Mouse (Mus musculus) bone marrow macrophage, adult 2 months (primary cell): Measurements from ENCODE around the gene Tmem135. TPM values are rescaled to one million over a fixed set of nuclear protein-coding genes. Genes with fewer than 3 reads are reported as not detected.

Experiments
- H3K27ac ChIP-seq: 2 replicates; pipeline ENCODE4 v1.5.1; 2012; ENCODE audit warnings: low read depth, low read length; ENCODE audit not compliant: insufficient read depth
- H3K4me1 ChIP-seq: 2 replicates; pipeline ENCODE4 v1.6.1; 2012; ENCODE audit warnings: low read length; ENCODE audit not compliant: control insufficient read depth, insufficient read depth
- H3K4me3 ChIP-seq: 2 replicates; pipeline ENCODE4 v1.5.1; 2012; ENCODE audit warnings: mild to moderate bottlenecking, low read length, moderate library complexity; ENCODE audit not compliant: insufficient read depth
- CTCF ChIP-seq: IDR thresholded peaks from 2 replicates; pipeline ENCODE4 v1.5.1; 2012; ENCODE audit warnings: low read depth, mild to moderate bottlenecking, low read length, moderate library complexity
- POLR2A ChIP-seq: IDR thresholded peaks from 2 replicates; pipeline ENCODE4 v1.6.1; 2012; ENCODE audit warnings: mild to moderate bottlenecking, low read depth, low read length, borderline replicate concordance
- polyA plus RNA-seq: library from polyadenylated mRNA; stranded (reverse); fragments of >200 nt; gene quantifications from 2 replicates; pipeline ENCODE4 v1.2.4, GENCODE M21; 2012; ENCODE audit not compliant: missing spikeins, insufficient read depth, insufficient read length

Gene Tmem135
- polyA plus RNA-seq, 1 experiment, result 58.4 TPM

- TF ChIP-seq CTCF, result no peak
- TF ChIP-seq POLR2A, result no peak
- no peak overlapping the region for H3K27ac ChIP-seq
- H3K4me1 ChIP-seq, result no peaks in the 10 kb centered on the region
- H3K4me3 ChIP-seq, result no peak overlapping the region
Observed at GRCm38 (mm10) chr7:89155741-89156140, 248.3 kb downstream of the Tmem135 start.

GRCm38 (mm10) chr7:89155223-89155622 is 248.8 kb downstream of the Tmem135 start:
- Histone ChIP-seq H3K27ac (no peak overlapping the region), H3K4me3 (no peak overlapping the region), H3K4me1 (no peaks in the 10 kb centered on the region)
- no peak for TF ChIP-seq POLR2A
- TF ChIP-seq CTCF, result no peak

DNA sequence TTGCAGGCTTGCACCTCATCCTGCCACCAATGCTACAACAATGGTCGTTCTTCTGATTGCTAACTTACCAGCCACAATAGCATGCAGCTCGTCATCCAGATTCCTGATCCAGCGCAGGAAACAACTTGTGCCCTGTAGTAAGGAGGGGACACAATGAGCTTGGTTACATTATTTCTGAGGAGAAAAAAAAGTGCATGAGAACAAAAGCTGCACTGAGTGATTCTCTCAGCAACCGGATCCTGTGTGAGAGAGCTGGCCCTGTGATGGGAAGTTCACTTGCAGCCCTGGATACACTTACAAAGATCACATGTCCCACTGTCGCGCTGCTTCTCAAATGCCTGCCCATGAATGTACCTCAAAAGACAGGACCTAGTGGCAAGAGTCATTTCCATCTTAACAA is 252.7 kb downstream of the Tmem135 start:
- H3K4me1 ChIP-seq, result no peaks in the 10 kb centered on the region
- H3K27ac ChIP-seq, result no peak overlapping the region
- H3K4me3 ChIP-seq, result no peak overlapping the region
- TF ChIP-seq POLR2A (no peak), CTCF (no peak)

DNA sequence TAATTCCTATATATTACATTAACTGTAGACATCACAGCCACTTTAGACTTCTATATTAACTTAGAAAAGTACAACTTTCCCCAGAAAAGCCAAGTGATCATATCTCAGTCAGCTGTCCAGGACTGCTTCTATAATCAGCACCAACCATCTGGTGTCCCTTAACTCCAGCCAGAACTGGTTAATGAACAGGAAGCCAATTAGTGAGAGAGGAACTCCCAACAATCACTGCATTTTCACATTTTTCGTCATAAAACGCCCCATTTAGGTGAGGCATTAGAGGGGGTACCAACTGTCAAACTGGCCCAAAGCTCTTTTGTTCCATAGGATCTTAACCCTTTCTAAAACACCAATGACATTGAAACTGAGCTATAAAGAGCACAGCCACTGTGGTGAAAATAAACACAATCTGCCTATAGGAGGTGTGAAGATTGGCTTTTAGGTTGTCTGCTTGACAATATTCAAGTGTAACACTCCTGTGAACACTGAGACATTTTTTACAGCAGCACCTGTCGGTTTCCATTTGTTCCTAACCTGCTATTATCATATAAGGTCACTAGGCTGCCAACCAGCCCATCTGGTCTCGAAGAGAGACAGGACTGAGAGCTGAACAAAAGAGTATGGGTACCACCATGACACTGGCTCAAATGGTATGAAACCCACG is 263.3 kb downstream of the Tmem135 start:
- no peak for TF ChIP-seq CTCF
- TF ChIP-seq POLR2A, result no peak
- Histone ChIP-seq H3K4me1 (no peaks in the 10 kb centered on the region), H3K27ac (no peak overlapping the region), H3K4me3 (no peak overlapping the region)

DNA sequence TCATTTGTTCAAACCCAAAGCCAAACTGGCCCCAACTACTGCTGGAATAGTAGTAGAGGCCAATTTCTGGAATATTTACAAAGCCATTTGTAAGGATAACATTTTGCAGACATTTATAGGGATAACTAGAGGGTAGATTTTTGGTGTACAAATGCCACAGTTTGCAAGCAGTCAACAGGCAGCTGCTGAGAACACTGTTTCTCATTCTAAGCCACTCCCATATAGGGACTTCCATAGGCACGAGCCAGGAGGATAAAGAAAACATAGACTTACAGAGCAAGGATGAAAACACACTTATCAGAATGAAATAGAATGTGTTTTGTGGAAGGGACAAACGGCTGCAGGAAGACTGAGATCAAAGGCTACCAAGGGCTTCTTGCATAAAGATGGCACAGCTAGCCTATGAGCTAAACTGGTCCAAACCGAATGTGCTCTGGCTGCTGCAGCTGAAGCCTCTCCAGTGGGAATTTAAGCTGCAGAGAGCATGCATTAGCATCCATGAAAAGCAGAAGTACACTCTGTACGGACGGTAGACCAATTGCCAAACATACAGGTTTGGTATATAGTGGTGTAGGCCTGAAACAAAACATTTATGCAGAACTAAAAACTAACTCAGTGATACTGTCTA is 269.0 kb downstream of the Tmem135 start:
- Histone ChIP-seq H3K4me1 (no peaks in the 10 kb centered on the region), H3K27ac (no peak overlapping the region), H3K4me3 (no peak overlapping the region)
- no peak for TF ChIP-seq POLR2A
- TF ChIP-seq CTCF, result no peak

- TF ChIP-seq POLR2A (no peak), CTCF (0 out of 2 replicates have a peak, but pooled peaks have one; percentile 36)
- no peak overlapping the region for H3K4me3 ChIP-seq
- no peak overlapping the region for H3K27ac ChIP-seq
- H3K4me1 ChIP-seq, result no peaks in the 10 kb centered on the region
Observed at GRCm38 (mm10) chr7:89126063-89126882, 277.7 kb downstream of the Tmem135 start.

DNA sequence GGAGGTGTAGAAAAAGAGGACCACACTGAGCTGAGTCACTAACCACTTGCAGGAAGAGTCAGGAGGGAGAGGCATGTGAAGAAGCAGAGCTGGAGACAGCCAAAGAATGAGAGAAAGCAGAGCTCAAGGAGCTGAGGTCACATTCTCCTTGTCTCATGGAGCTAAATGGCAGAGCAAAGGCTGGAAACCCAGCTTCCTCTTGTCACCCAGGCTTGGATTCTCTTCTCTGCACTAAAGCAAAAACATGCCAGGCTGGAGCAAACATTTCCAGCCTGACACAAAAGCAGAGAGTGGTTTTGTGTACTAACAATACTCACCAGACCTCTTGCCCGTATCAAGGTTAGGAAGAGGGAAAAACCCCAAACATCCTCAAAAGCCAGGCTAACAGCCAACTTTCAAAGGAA is 287.8 kb downstream of the Tmem135 start:
- no peaks in the 10 kb centered on the region for H3K4me1 ChIP-seq
- TF ChIP-seq POLR2A (no peak), CTCF (no peak)
- H3K4me3 ChIP-seq, result no peak overlapping the region
- H3K27ac ChIP-seq, result no peak overlapping the region

DNA sequence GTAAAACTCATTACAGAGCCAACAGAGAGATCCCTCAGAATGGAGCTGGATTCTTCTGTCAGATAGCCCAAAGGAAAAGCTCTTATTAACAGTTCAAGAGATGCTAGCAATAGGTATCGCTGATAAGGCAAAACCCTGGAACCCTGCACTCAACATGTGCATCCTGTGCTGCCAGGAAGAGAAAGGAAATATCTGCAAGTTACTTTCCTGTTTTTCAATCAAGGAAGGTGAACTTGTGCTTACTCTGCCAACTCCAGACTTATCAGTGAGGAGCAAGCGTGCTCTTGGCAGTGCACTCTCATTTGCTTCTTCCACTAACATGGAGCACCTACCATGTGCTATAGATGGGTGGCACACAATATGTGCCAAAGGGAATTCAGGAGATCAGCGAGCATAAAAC is 288.4 kb downstream of the Tmem135 start:
- H3K27ac ChIP-seq, result no peak overlapping the region
- H3K4me1 ChIP-seq, result no peaks in the 10 kb centered on the region
- TF ChIP-seq POLR2A (no peak), CTCF (no peak)
- H3K4me3 ChIP-seq, result no peak overlapping the region

DNA sequence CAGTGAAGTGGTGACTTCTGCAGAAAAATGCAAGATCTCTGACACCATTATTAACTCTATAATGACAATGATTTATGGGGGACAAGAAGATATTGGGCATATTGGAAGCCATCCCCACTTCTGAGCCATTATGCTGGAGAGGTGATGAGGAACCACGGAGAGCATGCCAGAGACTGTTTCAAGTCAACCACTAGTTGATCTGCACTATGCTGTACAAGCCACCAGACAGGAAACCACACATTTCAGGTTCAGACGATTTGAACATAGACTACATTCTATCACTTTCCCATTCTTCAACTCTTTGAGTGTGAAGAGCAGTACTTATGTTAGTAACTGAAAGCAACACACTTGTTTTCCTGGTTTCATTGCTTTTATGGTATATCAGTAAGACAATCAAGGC is 297.6 kb downstream of the Tmem135 start:
- H3K4me1 ChIP-seq, result no peaks in the 10 kb centered on the region
- no peak overlapping the region for H3K27ac ChIP-seq
- no peak overlapping the region for H3K4me3 ChIP-seq
- TF ChIP-seq CTCF (no peak), POLR2A (no peak)

GRCm38 (mm10) chr7:89099756-89100155 is 304.3 kb downstream of the Tmem135 start:
- H3K27ac ChIP-seq, result no peak overlapping the region
- H3K4me3 ChIP-seq, result no peak overlapping the region
- TF ChIP-seq CTCF (no peak), POLR2A (no peak)
- no peaks in the 10 kb centered on the region for H3K4me1 ChIP-seq

Other genes starting within 250 kb of the Tmem135 start
- gene Fzd4, start 133 bp upstream of the Tmem135 start, polyA plus RNA-seq, result 0.19 TPM in 1 of 2 replicates, not detected in the other
- gene Prss23, start 123.0 kb upstream of the Tmem135 start, polyA plus RNA-seq, result 0.84 and 2.2 TPM in 2 replicates
- gene Me3, start 228.2 kb upstream of the Tmem135 start, polyA plus RNA-seq, result 0.21 TPM in 1 of 2 replicates, not detected in the other